Mouse (Mus musculus): ENCODE measurements around the gene Tesmin.

GRCm38 (mm10) chr19:3440667-3441066 is 52.0 kb downstream of the Tesmin start:
- TF ChIP-seq CTCF (IDR thresholded peaks at IDR 0.05; ENCODE audit: control insufficient read depth, insufficient read depth, insufficient read length) (no peak), MAX (IDR thresholded peaks at IDR 0.05) (no peak)

Data from C2C12 (cell line).